Mouse (Mus musculus): ENCODE data around the gene Depdc5. TPM values are rescaled to one million over a fixed set of nuclear protein-coding genes. Genes with fewer than 3 reads are reported as not detected.
A peak's percentile ranks its signal among the peaks of the same experiment; 100 is the strongest.

Gene Depdc5
- polyA plus RNA-seq, 1 experiment from 2014 or later, result 3.0 TPM

DNA sequence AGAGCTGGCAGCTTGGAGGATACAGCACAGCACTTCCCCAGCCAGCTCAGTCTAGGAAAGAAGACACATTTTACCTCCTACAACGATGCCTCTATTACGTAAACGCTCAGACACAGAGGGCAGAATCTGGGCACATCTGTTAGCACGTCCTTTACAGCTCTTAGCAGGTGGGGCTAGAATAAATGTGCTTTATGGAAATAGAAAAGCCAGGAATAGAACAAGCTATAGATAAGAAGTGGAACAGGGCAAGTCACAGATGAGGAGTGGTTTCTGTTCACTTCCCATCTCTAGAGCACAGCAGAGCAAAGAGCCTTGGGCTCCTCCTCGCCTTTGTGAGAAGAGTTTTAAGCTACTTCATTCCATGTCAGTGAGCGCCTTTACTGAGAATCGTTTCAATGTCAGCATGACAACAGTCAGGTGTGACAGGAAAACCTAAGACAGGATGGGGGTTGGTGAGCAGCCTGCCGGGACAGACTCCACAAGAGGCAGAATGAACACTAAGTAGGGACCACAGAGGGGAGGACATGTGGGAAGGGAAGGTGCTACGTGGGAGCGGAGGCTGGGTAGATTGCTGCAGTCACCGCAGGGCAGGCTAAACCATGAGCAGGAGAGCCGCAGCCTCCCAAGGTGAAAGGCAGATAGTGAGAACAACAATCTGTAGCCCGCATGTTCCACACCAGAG lies 126.6 kb downstream of the Depdc5 start:
- Histone ChIP-seq H3K9ac (replicated peaks) (no peak overlapping the region), H3K9me3 (ENCODE audit: low read length) (no peaks in the 10 kb centered on the region), H3K4me3 (ENCODE audit: low read depth, low read length) (no peak overlapping the region), H3K36me3 (replicated peaks; ENCODE audit: insufficient read depth, low read length) (peaks cover 4% of the 10 kb centered on the region; the same call in 1 of the 2 replicates), H3K27me3 (ENCODE audit: insufficient read depth, low read length) (no peaks in the 10 kb centered on the region), H3K27ac (ENCODE audit: low read depth) (no peak overlapping the region), H3K4me1 (ENCODE audit: insufficient read depth) (no peaks in the 10 kb centered on the region), H3K4me2 (ENCODE audit: low read depth, low read length) (no peak overlapping the region)
- DNase-seq, result no peak
- 76% methylated on average over 13 of the region's 13 CpGs for WGBS (ENCODE audit: insufficient replicate concordance)
- no peak for ATAC-seq
- no peak for TF ChIP-seq CTCF (IDR thresholded peaks at IDR 0.05; ENCODE audit: low read depth)
- no peak for TF ChIP-seq EP300 (IDR thresholded peaks at IDR 0.05; ENCODE audit: low read depth)

DNA sequence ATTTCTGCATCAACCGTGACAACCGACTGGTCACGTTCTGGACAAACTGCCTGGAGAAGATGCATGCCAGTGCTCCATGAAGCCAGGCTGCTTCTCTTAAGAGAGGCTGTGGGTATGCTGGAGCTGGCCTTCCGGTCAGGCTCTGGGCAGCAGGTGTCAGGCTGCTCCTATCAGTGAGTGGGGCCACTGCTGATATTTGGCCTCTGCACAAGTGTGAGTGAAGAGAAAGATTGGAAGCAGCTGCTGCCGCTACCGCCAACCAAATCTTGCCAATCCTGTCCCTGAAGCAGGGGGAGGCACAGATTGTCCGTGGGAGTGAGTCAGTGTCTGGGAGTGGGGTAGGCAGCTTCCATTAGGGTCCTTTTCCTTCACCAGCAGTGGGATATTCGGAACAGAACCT lies 127.7 kb downstream of the Depdc5 start:
- WGBS (ENCODE audit: insufficient replicate concordance), result 85% methylated on average over 8 of the region's 8 CpGs
- no peak overlapping the region for H3K9ac ChIP-seq (replicated peaks)
- no peak overlapping the region for H3K27ac ChIP-seq (ENCODE audit: low read depth)
- TF ChIP-seq EP300 (IDR thresholded peaks at IDR 0.05; ENCODE audit: low read depth), result no peak
- peak; percentile 21; the same call in 1 of the 2 replicates for TF ChIP-seq CTCF (IDR thresholded peaks at IDR 0.05; ENCODE audit: low read depth)
- ATAC-seq (no peak), DNase-seq (no peak)
- no peaks in the 10 kb centered on the region for H3K4me1 ChIP-seq (ENCODE audit: insufficient read depth)
- no peaks in the 10 kb centered on the region for H3K27me3 ChIP-seq (ENCODE audit: insufficient read depth, low read length)
- no peaks in the 10 kb centered on the region for H3K9me3 ChIP-seq (ENCODE audit: low read length)
- no peak overlapping the region for H3K4me3 ChIP-seq (ENCODE audit: low read depth, low read length)
- H3K36me3 ChIP-seq (replicated peaks; ENCODE audit: insufficient read depth, low read length), result peaks cover 4% of the 10 kb centered on the region; the same call in 1 of the 2 replicates
- H3K4me2 ChIP-seq (ENCODE audit: low read depth, low read length), result no peak overlapping the region

GRCm38 (mm10) chr5:32994471-32994870 lies 131.0 kb downstream of the Depdc5 start:
- Histone ChIP-seq H3K9ac (replicated peaks) (no peak overlapping the region), H3K9me3 (ENCODE audit: low read length) (no peaks in the 10 kb centered on the region), H3K4me3 (ENCODE audit: low read depth, low read length) (no peak overlapping the region), H3K27ac (ENCODE audit: low read depth) (no peak overlapping the region), H3K36me3 (replicated peaks; ENCODE audit: insufficient read depth, low read length) (no peaks in the 10 kb centered on the region), H3K4me2 (ENCODE audit: low read depth, low read length) (no peak overlapping the region), H3K4me1 (ENCODE audit: insufficient read depth) (no peaks in the 10 kb centered on the region), H3K27me3 (ENCODE audit: insufficient read depth, low read length) (no peaks in the 10 kb centered on the region)
- TF ChIP-seq EP300 (IDR thresholded peaks at IDR 0.05; ENCODE audit: low read depth) (no peak), CTCF (IDR thresholded peaks at IDR 0.05; ENCODE audit: low read depth) (no peak)
- DNase-seq (no peak), ATAC-seq (no peak)
- 50% methylated on average over 2 of the region's 2 CpGs for WGBS (ENCODE audit: insufficient replicate concordance)

- Histone ChIP-seq H3K36me3 (replicated peaks; ENCODE audit: insufficient read depth, low read length) (no peaks in the 10 kb centered on the region), H3K27me3 (ENCODE audit: insufficient read depth, low read length) (no peaks in the 10 kb centered on the region), H3K4me1 (ENCODE audit: insufficient read depth) (no peaks in the 10 kb centered on the region), H3K4me2 (ENCODE audit: low read depth, low read length) (no peak overlapping the region), H3K9me3 (ENCODE audit: low read length) (no peaks in the 10 kb centered on the region), H3K4me3 (ENCODE audit: low read depth, low read length) (no peak overlapping the region), H3K9ac (replicated peaks) (no peak overlapping the region), H3K27ac (ENCODE audit: low read depth) (no peak overlapping the region)
- 59% methylated on average over 4 of the region's 4 CpGs for WGBS (ENCODE audit: insufficient replicate concordance)
- no peak for TF ChIP-seq EP300 (IDR thresholded peaks at IDR 0.05; ENCODE audit: low read depth)
- TF ChIP-seq CTCF (IDR thresholded peaks at IDR 0.05; ENCODE audit: low read depth), result no peak
- DNase-seq (no peak), ATAC-seq (no peak)
Measured at GRCm38 (mm10) chr5:32995756-32996155, 132.3 kb downstream of the Depdc5 start.

DNA sequence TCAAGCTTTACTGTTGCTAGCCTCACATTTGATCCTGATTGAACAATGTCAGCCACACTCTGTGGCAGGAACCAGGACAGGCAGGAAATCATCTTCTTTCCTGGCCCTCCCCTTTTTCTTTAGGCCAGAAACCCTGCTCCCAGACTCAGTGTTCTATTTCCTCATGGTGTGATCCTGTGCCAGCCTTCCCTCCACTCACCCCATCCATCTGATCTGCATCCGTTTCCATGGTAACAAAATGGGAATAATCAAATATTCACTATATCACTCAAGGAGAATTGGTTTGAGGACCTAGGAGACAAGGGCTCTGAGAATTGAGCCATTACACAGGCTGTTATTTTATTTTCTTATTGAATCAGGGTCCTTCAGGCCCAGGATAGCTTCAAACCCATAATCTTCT lies 133.1 kb downstream of the Depdc5 start:
- no peaks in the 10 kb centered on the region for H3K27me3 ChIP-seq (ENCODE audit: insufficient read depth, low read length)
- H3K9me3 ChIP-seq (ENCODE audit: low read length), result no peaks in the 10 kb centered on the region
- H3K4me3 ChIP-seq (ENCODE audit: low read depth, low read length), result no peak overlapping the region
- 67% methylated on average over 1 of the region's 1 CpGs for WGBS (ENCODE audit: insufficient replicate concordance)
- no peaks in the 10 kb centered on the region for H3K36me3 ChIP-seq (replicated peaks; ENCODE audit: insufficient read depth, low read length)
- no peak for ATAC-seq
- no peak overlapping the region for H3K4me2 ChIP-seq (ENCODE audit: low read depth, low read length)
- DNase-seq, result no peak
- no peaks in the 10 kb centered on the region for H3K4me1 ChIP-seq (ENCODE audit: insufficient read depth)
- H3K27ac ChIP-seq (ENCODE audit: low read depth), result no peak overlapping the region
- TF ChIP-seq EP300 (IDR thresholded peaks at IDR 0.05; ENCODE audit: low read depth) (no peak), CTCF (IDR thresholded peaks at IDR 0.05; ENCODE audit: low read depth) (no peak)
- no peak overlapping the region for H3K9ac ChIP-seq (replicated peaks)

DNA sequence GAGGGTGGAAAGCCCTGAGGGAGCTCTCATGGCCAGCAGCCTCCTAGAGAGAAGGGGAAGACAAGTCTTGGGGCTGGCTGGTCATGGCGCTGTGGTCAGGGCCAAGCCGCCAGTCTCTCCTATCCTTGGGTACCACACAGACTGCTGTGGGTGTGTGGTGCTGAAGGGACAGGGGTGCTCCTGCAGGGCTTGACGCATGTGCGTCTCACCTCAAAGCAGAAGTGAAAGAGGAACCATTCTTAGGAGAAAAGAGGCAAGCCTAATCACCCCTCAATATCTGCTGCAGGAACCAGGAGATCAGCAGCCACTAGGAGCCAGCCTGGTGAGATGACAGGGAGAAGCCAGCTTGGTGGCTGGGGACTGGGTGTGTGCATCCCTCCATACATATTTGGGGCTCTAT lies 134.2 kb downstream of the Depdc5 start:
- Histone ChIP-seq H3K4me1 (ENCODE audit: insufficient read depth) (no peaks in the 10 kb centered on the region), H3K27ac (ENCODE audit: low read depth) (no peak overlapping the region), H3K9ac (replicated peaks) (no peak overlapping the region), H3K36me3 (replicated peaks; ENCODE audit: insufficient read depth, low read length) (no peaks in the 10 kb centered on the region), H3K4me3 (ENCODE audit: low read depth, low read length) (no peak overlapping the region), H3K4me2 (ENCODE audit: low read depth, low read length) (no peak overlapping the region), H3K27me3 (ENCODE audit: insufficient read depth, low read length) (no peaks in the 10 kb centered on the region), H3K9me3 (ENCODE audit: low read length) (no peaks in the 10 kb centered on the region)
- TF ChIP-seq EP300 (IDR thresholded peaks at IDR 0.05; ENCODE audit: low read depth), result no peak
- TF ChIP-seq CTCF (IDR thresholded peaks at IDR 0.05; ENCODE audit: low read depth), result no peak
- WGBS (ENCODE audit: insufficient replicate concordance), result 17% methylated on average over 4 of the region's 4 CpGs
- DNase-seq, result peak; percentile 65
- ATAC-seq, result peak; percentile 54; the same call in 1 of the 2 replicates
